Mouse (Mus musculus): ENCODE results near the gene Uggt1.

Gene Uggt1

DNA sequence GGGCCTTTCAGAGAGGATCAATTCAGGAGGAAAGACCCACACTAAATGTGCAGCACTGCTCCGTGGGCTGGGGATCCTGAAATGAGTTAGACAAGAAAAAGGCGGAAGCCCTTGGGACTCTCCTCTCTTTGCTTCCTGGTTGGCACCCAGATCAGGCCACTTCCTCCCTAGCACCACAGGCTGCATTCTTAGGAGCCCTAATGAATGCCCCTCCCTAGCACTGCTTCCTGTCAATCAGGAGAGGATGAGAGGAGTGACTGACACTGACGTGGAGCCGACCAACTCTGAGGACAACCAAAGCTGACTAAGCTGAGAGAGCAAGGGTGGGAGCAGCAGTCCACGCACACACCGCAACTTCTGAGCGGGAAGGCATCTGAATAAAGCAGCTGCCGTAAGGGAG lies 81.8 kb downstream of the Uggt1 start:
- no peak for DNase-seq

GRCm38 (mm10) chr1:36161208-36161607 lies 83.3 kb downstream of the Uggt1 start:
- DNase-seq: no peak

DNA sequence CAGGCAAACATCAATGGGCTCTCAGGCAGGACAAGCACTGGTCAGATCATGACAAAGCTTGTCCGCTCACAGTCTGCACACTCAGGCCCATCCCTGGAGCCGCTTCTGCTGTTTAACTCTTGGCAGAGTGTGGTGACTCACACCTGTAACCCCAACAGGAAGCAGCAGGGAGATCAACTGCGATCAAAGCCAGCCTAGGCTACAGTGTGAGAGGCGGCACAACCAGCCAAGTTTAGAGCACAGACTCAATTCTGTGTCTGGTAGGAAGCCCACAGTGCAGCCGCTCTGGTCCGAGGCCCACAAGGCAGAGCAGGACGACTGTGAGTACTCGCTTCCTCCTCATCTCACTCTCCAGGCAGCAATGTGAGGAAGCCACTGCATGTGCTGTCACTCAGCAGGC lies 84.3 kb downstream of the Uggt1 start:
- no peak for DNase-seq

DNA sequence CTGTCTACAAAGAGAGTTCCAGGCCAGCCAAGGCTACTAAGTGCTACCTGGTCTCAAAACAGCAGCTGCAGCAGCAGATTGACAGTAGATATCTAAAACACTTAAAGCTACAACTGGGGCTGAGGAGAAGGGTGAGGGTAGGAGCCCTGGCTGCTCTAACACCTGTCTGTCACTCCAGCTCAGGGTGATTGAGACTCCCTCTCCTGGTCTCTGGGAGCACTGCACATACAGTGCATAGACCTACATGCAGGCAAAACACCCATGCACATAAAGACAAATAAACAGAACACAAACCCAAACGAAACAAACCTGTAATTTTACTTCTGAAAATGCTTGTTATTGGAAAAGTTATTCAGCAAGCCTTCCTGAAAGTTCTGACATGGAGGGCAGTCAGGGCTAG lies 95.1 kb downstream of the Uggt1 start:
- DNase-seq: peak in 1 of 2 experiments; percentile 53

- DNase-seq: no peak
Measured at GRCm38 (mm10) chr1:36148809-36149208, 95.7 kb downstream of the Uggt1 start.

DNA sequence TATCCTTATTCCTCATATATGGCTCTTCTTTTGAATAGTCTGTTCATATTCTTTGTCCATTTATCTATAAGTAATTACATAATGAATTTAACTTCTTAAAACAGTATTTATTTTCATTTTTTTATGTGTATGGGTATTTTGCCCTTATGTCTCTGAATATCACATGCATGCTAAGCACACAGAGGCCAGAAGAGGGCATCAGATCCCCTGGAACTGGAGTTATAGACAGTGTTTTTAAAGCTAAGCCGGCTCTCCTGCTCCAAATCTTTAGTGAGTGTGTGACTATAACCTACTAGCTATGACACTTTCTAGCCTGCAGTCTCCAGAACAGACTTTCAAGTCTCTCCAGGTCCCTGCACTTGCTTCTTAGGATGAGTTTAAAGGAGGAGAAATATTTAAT lies 99.5 kb downstream of the Uggt1 start:
- DNase-seq: peak; percentile 20 to 64

GRCm38 (mm10) chr1:36140311-36140710 lies 104.2 kb downstream of the Uggt1 start:
- no peak for DNase-seq

- peak; percentile 57 to 90 for DNase-seq
Measured at GRCm38 (mm10) chr1:36134584-36134983, 109.9 kb downstream of the Uggt1 start.

DNA sequence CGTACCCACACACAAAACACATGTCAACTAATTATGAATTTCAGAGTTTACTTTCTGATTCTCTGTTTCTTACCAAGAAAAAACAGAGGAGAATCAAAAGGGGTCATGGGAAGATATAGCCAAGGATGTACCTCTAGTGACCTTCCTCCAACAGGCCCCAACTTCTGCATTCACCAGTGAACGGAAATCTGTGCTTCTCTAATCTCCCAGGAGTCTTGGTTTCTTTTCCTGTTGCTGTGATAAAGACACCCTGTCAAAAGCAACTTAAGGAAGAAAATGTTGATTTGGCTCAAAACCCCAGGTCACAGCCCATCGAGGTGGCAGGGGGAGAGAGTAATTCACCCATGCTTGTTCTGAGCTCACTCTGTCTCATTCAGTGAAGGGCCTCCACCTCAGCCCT lies 110.9 kb downstream of the Uggt1 start:
- DNase-seq: no peak

DNA sequence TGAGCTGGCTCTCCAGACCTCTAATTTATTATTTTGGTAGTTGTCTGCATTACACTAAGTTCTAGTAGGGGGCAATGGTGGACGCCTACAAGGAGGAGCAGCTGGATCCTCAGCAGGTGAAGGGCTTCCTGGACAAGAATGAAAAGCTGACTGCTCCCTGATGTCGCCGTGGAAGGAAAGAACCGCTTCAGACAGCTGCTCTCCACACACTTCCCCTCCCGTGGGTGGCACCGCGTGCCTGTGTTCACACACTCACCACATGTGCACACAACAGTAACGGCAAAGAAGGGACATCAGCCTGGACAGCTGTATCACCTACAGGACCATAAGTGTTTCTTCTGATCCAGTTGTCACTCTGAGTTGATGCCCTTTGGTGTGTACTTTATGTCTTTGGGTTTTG lies 111.5 kb downstream of the Uggt1 start:
- no peak for DNase-seq

DNA sequence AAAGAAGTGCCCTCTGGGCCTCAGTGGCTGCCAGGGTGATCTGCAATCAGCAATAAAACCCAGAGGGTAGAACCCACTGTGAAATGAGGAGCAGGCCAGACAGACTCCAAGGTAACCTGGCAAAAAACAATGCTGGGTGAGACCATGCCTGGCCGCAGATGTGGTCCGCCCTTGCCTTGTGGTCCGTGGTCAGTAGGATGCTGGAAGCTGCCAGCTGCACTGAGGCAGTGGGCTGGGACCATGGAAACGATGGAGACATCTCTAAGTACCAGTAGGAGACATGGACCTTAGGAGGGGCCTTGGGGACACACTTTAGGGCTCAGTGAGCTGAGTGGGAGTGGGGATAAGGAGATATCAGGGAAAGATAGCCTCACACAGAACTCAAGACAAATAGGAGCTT lies 112.3 kb downstream of the Uggt1 start:
- DNase-seq: no peak

- DNase-seq: no peak
Measured at GRCm38 (mm10) chr1:36131766-36132165, 112.8 kb downstream of the Uggt1 start.

DNA sequence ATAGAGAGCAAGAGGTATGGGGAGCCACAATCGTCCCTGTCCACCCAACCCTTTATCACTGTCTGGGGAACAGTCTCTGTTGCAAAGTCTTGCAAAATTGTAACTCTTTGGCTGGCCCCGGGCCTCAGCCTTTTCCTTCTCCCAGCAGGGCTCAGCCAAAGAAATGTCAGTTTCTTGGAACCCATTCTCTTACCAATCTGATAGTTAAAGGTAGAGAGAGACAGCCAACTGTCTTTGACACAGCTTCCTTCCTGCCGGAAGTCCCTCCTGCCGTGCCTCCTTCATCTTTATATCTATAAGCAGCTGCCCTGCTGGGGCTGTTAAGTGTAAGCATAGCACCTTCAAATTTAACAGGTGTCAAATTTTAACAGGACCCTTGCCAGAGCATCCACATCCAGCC lies 113.4 kb downstream of the Uggt1 start:
- no peak for DNase-seq

DNA sequence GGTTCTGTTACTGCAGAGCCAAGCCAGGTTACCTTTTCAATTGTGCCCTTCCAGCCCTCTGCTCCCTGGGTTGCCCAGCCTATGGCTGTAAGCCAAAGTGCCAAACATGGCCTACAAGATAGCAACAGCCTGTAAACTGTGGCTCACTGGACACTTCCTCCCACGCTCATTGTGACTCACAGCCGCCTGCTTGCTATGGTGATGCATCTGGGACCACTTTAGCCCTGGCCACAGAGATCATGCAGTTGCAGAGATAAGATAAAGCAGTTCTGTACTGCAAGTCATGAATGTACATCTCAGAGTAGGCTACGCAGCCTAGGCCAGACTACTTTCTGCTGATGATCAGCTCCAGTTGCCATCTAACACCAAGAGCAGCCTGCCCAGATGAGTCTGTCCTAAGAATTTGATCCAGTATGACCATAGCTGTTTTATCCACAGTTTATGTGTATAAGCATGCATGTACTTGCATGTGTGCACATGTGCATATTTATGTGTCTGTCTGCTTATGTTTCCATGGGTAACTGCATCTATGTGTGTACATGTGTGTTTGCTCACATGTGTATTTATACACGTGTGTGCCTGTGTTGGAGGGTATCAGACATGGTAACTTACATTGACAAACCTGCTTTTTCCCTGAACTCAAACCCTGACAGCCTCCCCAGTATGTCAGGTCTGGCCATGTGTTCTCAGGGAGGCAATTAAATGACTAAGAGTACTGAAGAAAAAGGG lies 114.0 kb downstream of the Uggt1 start:
- no peak for DNase-seq

- DNase-seq: no peak
Measured at GRCm38 (mm10) chr1:36129881-36130280, 114.6 kb downstream of the Uggt1 start.

DNA sequence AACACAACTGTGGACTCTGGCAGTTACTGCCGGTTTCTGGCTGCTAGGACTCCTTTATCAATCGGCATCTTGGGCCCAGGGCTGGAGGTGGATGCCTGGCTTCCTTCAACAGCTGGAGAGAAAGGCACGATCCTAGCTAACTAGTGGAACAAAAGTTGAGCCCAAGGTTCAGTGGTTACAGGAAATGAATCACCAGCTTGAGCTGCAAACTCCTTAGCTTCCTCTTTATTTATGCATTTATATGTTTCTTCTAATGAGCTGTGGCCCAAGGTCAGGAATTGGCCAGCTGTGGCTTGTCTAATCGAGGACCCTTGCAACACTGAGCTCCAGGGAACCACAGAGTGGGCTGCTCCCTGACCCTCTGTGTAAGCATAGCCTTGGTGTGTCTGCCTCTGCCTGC lies 115.4 kb downstream of the Uggt1 start:
- DNase-seq: peak; percentile 41 to 60

DNA sequence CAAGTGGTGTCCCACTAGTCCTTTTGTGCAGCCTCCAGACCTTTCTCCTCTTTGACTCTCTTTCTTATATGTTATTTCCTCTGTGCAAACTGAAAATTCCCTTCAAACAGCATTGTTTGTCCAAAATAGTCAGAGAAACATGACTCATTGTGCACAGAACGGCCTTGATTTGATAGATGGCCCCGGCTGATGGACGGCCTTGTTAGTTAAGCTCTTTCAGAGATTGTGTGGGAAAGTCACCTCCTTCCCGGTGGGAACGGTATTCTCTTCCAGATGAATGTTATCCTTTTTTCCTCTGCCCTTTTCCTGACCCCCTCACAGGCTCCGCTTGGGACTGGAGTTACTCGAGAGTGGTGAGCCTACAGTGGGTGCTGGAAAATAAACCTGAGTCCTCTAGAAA lies 119.4 kb downstream of the Uggt1 start:
- no peak for DNase-seq

- DNase-seq: no peak
Measured at GRCm38 (mm10) chr1:36121172-36121571, 123.3 kb downstream of the Uggt1 start.

- no peak for DNase-seq
Measured at GRCm38 (mm10) chr1:36119426-36119825, 125.1 kb downstream of the Uggt1 start.

GRCm38 (mm10) chr1:36118958-36119357 lies 125.6 kb downstream of the Uggt1 start:
- no peak for DNase-seq

GRCm38 (mm10) chr1:36118061-36118685 lies 126.3 kb downstream of the Uggt1 start:
- DNase-seq: no peak

DNA sequence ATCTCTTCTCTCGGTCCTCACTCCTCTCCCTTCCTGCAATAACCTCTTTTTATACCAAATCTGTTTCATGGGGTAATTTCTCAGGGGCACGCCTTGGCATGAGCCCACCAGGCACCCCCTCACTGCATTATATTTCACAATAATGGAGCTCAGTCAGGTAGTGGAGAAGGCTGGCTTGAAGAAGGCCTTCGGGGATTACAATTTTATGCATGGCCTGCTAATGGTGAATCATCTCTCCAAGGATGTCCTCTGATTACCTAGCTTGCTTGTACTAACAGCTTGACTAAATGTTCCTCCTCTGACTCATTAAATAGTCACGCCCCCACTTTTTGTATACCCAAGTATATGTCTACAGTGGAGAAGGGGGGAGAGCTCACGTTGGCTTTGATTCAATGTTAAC lies 128.0 kb downstream of the Uggt1 start:
- DNase-seq: no peak

GRCm38 (mm10) chr1:36114844-36115243 lies 129.7 kb downstream of the Uggt1 start:
- no peak for DNase-seq

DNA sequence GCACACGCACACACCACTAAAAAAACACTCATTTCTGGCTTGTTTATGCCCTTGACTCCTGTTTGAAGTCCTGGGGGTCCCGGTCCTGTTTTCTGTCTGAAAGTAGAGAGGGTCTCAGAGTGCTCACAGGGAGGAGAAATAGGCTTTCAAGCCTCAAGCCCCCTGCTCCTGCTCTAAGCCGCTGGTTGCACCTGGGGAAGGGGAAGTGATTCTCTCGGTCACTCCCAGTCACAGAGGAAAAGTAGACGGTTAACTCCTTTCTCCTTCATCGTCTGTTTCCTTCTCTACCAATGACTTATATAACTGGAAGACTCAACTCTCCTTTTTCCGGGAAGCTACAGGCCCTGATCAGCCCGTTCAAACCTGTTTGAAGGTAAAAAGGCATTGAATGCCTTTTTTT lies 130.8 kb downstream of the Uggt1 start:
- DNase-seq: no peak

DNA sequence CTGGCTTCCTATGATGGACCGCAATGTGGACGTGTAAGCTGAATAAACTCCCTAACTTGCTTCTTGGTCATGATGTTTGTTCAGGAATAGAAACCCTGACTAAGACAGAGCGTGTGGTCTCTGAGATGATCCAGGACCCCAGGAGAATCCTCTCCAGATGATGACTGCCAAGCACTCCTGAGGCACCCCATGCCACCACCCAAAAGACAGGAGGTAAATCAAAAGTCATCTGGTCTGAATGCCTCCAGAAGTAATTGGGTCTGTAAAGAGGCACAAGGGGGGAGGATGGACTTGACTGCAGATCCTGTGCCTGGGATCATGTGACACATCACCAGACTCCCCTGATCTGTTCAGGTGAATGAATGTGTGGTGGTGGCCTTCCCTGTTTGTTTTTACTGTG lies 131.9 kb downstream of the Uggt1 start:
- no peak for DNase-seq

All from kidney, adult 8-10 months (tissue).